Mouse (Mus musculus) layer of hippocampus, adult 11-12 months (tissue): ENCODE measurements around the gene Kcnq1.

Experiments
- DNase-seq: peaks from one replicate; pipeline ENCODE4 v3.0.0; 2022; ENCODE audit warnings: low spot score

Gene Kcnq1

GRCm38 (mm10) chr7:143283625-143284024, 177.5 kb downstream of the Kcnq1 start:
- DNase-seq, result no peak

DNA sequence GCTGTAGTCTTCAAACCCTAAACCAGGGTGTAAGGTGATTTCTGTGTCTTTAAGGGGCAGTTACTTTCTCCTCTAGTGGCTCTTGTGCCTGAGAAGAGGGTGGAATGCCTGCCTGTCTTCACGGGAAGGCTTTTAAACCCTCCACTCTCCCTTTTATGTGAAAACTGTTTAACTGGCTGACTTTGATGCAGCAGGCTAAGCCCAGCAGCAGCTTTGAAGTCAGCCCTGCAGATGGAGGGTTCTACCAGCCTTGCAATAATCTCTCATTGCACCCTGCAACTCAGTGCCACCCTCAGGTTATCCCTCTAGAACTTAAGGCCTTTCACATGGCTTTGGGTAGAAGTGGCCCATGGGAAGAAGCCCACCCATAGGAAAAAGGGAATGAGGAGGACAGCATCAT, 178.7 kb downstream of the Kcnq1 start:
- no peak for DNase-seq

GRCm38 (mm10) chr7:143285440-143285839, 179.3 kb downstream of the Kcnq1 start:
- no peak for DNase-seq

- no peak for DNase-seq
Observed at GRCm38 (mm10) chr7:143286532-143287290, 180.5 kb downstream of the Kcnq1 start.

GRCm38 (mm10) chr7:143288135-143288534, 182.0 kb downstream of the Kcnq1 start:
- no peak for DNase-seq

DNA sequence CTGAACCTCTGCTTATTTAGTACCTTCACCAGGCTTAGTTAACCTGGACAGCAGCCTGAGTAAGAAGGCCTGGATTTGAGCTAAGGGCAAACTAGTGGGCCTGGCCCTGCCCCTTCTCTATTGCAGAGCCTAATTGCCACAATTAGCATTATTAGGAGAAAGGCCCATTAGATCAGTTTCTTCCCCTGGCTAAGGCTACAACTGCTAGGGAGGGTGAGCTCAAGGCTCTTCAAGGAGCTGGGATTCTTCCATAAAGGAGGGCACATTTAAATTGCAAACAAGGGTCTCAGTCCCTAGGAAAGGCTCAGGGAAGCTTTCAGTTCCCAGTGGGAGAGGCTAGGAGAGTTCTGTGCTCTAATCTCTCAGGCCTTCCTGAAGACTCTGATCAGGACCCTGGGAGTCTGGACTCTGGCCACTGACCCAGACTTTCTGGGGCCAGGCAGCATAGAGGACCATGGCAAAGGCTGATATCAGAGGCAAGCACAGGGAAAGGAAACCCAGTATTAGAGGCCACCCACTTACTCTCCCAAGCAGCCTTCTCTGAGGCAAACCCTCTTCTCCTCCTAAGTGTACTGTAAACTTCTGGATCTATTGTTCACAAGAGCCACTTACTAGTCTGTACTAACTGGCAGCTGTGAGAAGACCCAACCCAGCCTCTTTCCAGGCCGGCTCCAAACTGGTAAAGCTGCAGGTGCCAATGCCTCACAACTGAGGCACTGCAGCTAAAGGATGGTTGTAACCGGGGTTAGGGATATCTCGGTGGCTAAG, 183.1 kb downstream of the Kcnq1 start:
- DNase-seq, result no peak

GRCm38 (mm10) chr7:143294690-143295355, 188.7 kb downstream of the Kcnq1 start:
- DNase-seq, result peak; percentile 4

- DNase-seq, result peak; percentile 28
Observed at GRCm38 (mm10) chr7:143295356-143296000, 189.3 kb downstream of the Kcnq1 start.

DNA sequence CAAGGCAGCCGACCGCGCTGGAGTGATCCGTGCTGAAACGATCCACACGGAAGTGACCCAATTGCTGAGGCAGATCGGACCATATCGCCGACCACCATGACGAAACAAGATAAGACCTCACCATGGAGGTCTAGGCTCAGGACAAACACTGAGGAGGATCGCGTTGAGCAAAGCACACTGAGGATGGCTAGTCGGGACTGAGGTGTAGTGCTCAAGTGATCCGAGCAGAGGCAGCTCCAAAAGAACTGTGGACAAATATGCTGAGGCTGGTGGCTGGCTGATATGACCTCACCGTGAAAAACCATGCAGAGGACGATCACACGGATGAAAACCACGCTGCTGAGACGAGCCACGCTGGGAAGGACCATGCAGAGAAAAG, 189.8 kb downstream of the Kcnq1 start:
- DNase-seq, result no peak

DNA sequence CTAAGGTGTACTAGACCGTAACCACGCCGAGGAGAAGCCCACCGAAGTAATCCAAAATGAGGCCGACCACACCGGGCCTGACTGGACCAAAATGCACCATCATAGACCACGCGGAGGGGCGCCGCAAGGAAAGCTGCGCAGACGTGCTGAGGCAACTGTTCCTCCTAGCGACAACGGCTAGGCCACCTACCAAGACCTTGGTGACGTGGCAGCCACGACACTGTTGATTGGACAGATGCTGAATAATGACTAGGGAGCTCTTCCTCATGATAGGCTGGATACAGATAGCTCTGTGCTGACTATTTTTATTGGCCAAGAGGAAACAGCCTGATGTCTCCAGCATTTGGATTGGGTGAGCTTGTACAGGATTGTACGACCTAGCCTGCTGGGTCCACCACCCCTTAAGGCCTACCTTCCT, 190.2 kb downstream of the Kcnq1 start:
- peak; percentile 99 for DNase-seq

DNA sequence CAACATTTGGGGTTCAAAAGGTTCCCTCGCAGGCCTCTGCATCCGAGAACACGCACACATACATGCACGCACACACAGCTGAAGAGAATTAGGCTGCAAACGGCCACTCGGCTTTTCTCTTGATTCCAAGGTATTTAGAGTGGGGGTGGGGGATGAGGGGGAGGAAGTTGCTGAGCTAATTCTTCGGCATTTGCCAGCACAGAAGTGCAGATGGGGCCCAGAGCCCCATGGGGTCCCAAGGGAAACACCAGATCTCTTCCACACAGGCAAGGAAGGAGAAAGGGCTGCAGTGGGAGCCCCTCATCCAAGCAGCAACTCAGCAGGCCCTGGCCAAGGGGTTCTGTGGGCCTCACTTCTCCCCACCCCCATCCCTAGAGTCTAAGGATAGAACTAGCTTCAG, 193.9 kb downstream of the Kcnq1 start:
- DNase-seq, result no peak

DNA sequence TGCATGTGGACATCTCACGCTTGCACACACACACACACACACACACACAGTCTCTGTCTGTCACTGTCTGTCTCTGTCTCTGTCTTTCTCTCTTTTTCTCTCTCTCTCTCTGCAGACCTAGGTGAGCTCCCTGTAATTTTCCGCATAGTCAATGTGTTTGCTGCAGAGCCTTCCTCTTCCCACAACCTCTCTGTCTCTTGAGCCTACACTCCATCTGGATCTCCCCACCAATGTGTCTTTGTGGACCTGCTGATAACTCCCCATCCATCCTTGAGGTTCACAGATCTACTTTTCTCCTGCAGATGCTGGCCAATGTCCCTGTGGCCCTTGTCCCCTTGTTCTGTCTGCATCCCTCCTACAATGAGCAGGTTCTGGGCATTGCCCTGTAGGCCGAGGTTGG, 194.5 kb downstream of the Kcnq1 start:
- DNase-seq, result no peak

GRCm38 (mm10) chr7:143302156-143302555, 196.0 kb downstream of the Kcnq1 start:
- DNase-seq, result no peak

GRCm38 (mm10) chr7:143302593-143303238, 196.6 kb downstream of the Kcnq1 start:
- DNase-seq, result no peak

DNA sequence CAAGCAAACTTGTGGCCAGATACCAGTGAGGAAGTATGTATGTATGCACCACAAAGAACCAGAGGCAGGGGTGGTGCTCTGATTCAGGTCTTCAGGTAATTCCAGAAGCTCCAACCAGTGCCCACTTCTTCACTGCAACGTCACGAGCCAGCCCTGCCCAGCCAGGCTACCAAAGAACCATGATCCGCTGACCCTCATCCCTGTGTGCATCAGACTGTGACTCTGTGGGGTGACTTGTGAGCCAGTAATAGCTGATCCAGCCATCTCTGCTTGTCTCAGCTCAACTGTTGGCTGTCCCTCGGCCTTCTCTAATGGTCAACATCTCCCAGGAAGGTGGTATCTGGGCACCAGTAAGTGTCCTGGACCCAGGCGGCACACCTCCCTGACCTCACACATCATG, 197.4 kb downstream of the Kcnq1 start:
- no peak for DNase-seq

- no peak for DNase-seq
Observed at GRCm38 (mm10) chr7:143305808-143306207, 199.6 kb downstream of the Kcnq1 start.

DNA sequence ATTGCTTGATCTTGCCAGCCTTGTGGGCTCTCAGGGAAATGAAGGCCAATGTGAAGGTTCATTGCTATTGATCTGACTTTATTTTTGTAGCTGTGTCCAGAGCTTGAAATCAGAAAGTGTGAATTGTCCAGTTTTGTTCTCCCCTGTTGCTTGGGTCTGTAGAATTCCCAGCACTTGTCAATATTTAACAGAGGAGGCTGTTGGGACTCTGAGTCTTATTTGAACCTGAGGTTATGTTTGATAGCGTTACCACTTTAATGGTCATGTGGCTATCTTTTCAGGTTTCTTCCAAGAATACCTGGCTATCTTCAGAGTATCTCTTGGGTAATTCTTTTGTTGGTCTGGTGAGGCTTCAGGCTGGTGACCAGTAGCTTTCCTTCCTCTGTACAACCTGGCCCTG, 201.8 kb downstream of the Kcnq1 start:
- no peak for DNase-seq

GRCm38 (mm10) chr7:143310311-143310710, 204.1 kb downstream of the Kcnq1 start:
- DNase-seq, result no peak

DNA sequence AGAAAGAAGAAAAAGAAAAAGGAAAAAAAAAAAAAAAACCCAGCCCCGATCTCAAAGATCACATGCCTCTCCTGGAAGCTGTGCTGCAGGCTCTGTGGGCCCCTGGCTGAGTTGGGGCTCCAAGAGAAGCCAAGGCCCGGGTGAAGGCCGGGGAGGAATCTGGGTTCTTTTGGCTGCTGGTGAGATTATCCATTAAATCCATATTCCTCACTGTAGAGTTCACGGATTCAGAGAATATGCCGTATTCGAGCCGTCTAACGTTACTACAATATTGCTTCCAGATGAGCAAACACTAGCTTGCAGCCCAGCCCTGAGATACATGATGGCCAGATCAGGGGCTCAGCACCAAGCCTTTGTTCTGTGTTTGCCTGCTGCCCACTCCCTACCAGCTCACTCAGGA, 204.7 kb downstream of the Kcnq1 start:
- no peak for DNase-seq

DNA sequence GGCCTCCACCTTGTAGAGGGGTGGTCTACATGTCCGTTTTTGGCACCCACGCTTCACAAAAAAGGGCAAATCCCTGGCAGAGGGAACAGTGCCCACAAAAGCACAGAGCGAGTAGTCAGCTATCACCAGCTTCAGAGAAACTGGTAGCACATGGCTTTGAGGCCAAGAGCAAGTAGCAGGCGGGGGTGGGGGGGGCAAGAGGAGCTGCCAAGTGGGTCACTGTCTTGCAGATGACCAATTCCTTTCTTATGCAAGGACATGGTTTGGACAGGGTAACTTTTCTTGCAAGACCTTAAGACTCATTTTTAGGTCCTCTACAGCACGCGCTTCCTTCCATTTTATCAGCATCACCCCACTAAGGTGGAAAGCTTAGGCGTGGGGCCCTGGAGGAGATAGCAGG, 205.3 kb downstream of the Kcnq1 start:
- DNase-seq, result no peak

DNA sequence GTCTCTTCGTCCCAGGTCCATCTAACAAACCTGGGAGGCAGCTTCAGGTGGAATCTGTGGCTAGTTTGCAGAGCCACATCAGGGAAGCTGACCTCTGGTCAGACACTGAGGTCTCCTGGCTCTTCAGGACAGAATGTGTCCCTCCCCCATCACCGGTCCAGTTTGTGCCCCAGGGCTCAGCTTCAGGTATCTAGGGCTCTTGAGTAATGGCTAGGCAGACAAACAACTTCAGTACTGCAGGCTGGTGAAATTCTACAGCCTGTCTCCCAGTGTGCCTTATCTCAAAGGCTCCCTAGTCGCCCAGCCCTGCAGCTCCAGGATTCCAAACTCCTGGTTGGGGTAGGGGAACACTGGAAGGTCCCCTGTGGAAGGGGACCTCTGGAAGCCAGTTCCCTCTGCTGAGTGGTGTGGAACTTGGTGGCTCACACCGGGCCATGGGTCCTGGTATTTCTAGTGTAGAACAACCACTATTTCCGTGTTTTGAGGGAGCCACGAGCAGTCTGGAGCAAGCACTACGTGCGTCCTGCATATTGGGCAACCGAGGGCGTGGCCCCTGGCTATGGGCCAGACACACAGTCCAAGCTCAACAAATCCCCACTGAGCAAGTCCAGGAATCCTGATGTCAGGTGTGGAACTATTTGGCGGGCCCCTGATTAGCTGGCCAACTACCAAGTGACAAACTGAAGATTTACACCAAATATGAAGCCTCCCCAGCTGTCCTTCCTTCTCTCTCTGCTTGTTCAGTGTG, 207.6 kb downstream of the Kcnq1 start:
- no peak for DNase-seq
